Mouse (Mus musculus) E14TG2a.4 (cell line): ENCODE results near the gene Helz2.

Source experiments
- CTCF ChIP-seq: conservative IDR thresholded peaks from 2 replicates; pipeline ENCODE4 v1.5.1; 2014; ENCODE audit warnings: low read length
- NANOG ChIP-seq: IDR thresholded peaks from 2 replicates; pipeline ENCODE4 v1.6.1; 2014; ENCODE audit warnings: borderline replicate concordance, low read length, mixed read lengths

- no peak for TF ChIP-seq CTCF
- no peak for TF ChIP-seq NANOG
Measured at GRCm38 (mm10) chr2:181238091-181238610, 3.7 kb downstream of the Helz2 start.
